In the genomic region with DNA sequence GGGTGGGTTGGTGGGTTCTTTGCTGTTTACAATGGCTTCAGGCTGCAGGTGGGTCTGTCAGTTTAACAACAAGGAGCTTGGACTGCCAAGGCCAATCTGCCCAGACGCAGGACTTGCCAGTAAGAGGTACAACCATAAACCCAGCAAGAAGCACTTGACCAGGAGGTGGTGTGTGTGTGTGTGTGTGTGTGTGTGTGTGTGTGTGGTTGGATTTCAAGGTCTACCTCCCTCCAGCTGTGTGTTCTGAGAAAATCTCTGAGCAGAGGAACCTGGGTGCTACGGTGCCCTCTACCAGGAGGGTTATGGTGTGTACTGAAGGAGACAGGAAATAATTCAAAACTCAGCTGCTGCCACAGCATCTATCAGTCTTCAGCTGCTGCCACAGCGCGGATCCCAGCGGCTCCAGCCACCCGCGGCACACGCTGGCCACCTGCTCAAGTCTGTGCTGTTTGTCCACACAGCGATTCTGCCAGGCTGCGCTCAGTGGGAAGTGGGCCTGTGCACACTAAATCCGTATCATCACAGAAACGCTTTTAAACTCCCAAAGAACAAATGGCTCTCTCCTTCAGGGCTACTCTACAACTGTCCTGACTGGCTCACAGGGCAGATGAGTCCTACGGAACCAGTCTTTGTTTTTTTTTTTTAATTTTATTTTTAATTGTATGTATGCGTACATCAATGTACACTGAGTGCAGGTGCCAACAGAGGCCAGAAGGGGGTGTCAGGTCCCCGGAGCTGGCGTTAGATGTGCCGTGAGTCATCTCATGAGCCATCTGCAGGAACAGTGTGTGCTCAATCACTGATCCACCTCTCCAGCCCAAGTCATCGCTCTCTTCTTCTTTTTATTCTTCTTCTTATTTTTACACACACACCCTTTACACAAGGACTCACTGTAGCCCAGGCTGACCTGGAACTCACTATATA, we compare ENCODE assay signal across 10 mouse cellular contexts. TPM values are rescaled to one million over a fixed set of nuclear protein-coding genes. Genes with fewer than 3 reads are reported as not detected.
DNase-seq lines count a peak whose midpoint lies in the region; TF ChIP-seq lines count a peak whose summit lies in the region.
"Had no signal": no experiment of that assay in that cellular context is flagged by ENCODE, and none has a peak within 500 bp of the region (broad histone marks: within the 10 kb centered on the region; RNA-seq: fewer than 3 reads in every experiment).

No protein-coding gene starts in this region.

- H3K27ac ChIP-seq in left cerebral cortex, adult 2 months, result no peak overlapping the region
- H3K27ac ChIP-seq in heart, embryonic 10.5 days, result no peak overlapping the region
- H3K27ac ChIP-seq: forebrain, embryonic 10.5 days had no signal

- H3K4me3 ChIP-seq in left cerebral cortex, adult 2 months, result no peak overlapping the region
- no peak overlapping the region for H3K4me3 ChIP-seq in heart, embryonic 10.5 days
- H3K4me3 ChIP-seq: forebrain, embryonic 10.5 days; megakaryocyte, embryonic 14.5 days had no signal

- intact Hi-C loops in left cerebral cortex, adult 2 months (cut with DNase I), result no loop called here

- no peaks in the 10 kb centered on the region for H3K27me3 ChIP-seq in heart, embryonic 10.5 days (ENCODE audit: insufficient read depth, poor library complexity, severe bottlenecking)
- H3K27me3 ChIP-seq: megakaryocyte, embryonic 14.5 days had no signal

- DNase-seq in left cerebral cortex, adult 2 months (ENCODE audit: extremely low spot score in 1 of 2, low spot score in 2 of 2), result no peak
- no peak for DNase-seq in left cerebral cortex, adult 9 months (ENCODE audit: low spot score in 2 of 2)
- peak; percentile 32 for DNase-seq in CD4-positive helper T cell, adult 2 months (ENCODE audit: low read depth, low spot score)
- DNase-seq in R1 (ENCODE audit: low read depth, low spot score), result peak; percentile 72
- DNase-seq in cerebellum, postnatal 14 days, result peak; percentile 84 to 87
- no peak for DNase-seq in layer of hippocampus, adult 11-12 months (ENCODE audit: low spot score)
- DNase-seq in heart, embryonic 10.5 days (ENCODE audit: low spot score), result no peak
- DNase-seq in gastrocnemius, postnatal 10 days, result no peak

- H3K4me1 ChIP-seq in heart, embryonic 10.5 days, result peaks cover 24% of the 10 kb centered on the region
- H3K4me1 ChIP-seq: forebrain, embryonic 10.5 days had no signal

- 90% methylated on average over 18 of the region's 18 CpGs for WGBS in heart, embryonic 10.5 days

- H3K9me3 ChIP-seq in heart, embryonic 10.5 days, result no peaks in the 10 kb centered on the region
- H3K9me3 ChIP-seq: forebrain, embryonic 10.5 days; megakaryocyte, embryonic 14.5 days had no signal

- H3K36me3 ChIP-seq in heart, embryonic 10.5 days, result peaks cover 62% of the 10 kb centered on the region

- peak; percentile 39 for TF ChIP-seq CTCF in left cerebral cortex, adult 2 months (IDR thresholded peaks at IDR 0.05)

RNA-seq across cellular contexts. Expression of gene Ankrd13a, which starts 9.4 kb away (rescaled TPM):
- 10 to 100 TPM; 31.0 to 38.8 TPM for total RNA-seq in left cerebral cortex, adult 2 months (2021)
- polyA plus RNA-seq in heart, embryonic 10.5 days (2016; fragmentation: Nextera tagmentation; extraction: Ambion mirVana), result 37.5 and 41.2 TPM in 2 replicates
- total RNA-seq in gastrocnemius, postnatal 10 days (2021), result 10 to 100 TPM; 37.1 to 39.5 TPM

RNA-seq across cellular contexts. Expression of gene Git2, which starts 10.2 kb away (rescaled TPM):
- total RNA-seq in left cerebral cortex, adult 2 months (2021), result 10 to 100 TPM; 42.7 to 43.7 TPM
- polyA plus RNA-seq in heart, embryonic 10.5 days (2016; fragmentation: Nextera tagmentation; extraction: Ambion mirVana), result 31.6 and 33.0 TPM in 2 replicates
- 10 to 100 TPM; 25.5 to 31.9 TPM for total RNA-seq in gastrocnemius, postnatal 10 days (2021)

RNA-seq across cellular contexts. Expression of gene Tchp, which starts 57.5 kb away (rescaled TPM):
- 10 to 100 TPM; 13.9 to 15.6 TPM for total RNA-seq in left cerebral cortex, adult 2 months (2021)
- polyA plus RNA-seq in heart, embryonic 10.5 days (2016; fragmentation: Nextera tagmentation; extraction: Ambion mirVana), result 8.8 and 11.4 TPM in 2 replicates
- total RNA-seq in gastrocnemius, postnatal 10 days (2021), result 1 to 10 TPM; 3.5 to 4.6 TPM

RNA-seq across cellular contexts. Expression of gene 1500011B03Rik, which starts 58.2 kb away (rescaled TPM):
- 100 to 1,000 TPM; 144 to 161 TPM for total RNA-seq in left cerebral cortex, adult 2 months (2021)
- polyA plus RNA-seq in heart, embryonic 10.5 days (2016; fragmentation: Nextera tagmentation; extraction: Ambion mirVana), result 58.7 and 77.1 TPM in 2 replicates
- total RNA-seq in gastrocnemius, postnatal 10 days (2021), result 10 to 100 TPM; 18.2 to 18.9 TPM

Comparison
In these comparisons a context has a peak if more than half of its experiments do, and no peak if none do; other contexts are left out.
1. DNase-seq: peak in CD4-positive helper T cell, adult 2 months (single experiment), R1 (single experiment) and cerebellum, postnatal 14 days (2 of 2); none in left cerebral cortex, adult 2 months (0 of 2), left cerebral cortex, adult 9 months (0 of 2), layer of hippocampus, adult 11-12 months (single experiment), heart, embryonic 10.5 days (single experiment) and gastrocnemius, postnatal 10 days (single experiment).